Mouse (Mus musculus) layer of hippocampus, adult 8-10 months (tissue): ENCODE measurements around the gene Gltpd2. TPM values are rescaled to one million over a fixed set of nuclear protein-coding genes. Genes with fewer than 3 reads are reported as not detected.
"Not testable (repeated sequence)": the region's sequence is repeated elsewhere in the genome, so short reads cannot be mapped to it uniquely, and the experiment has no call there.

Source experiments
- DNase-seq, 2 experiments: peaks; one replicate each; pipeline ENCODE4 v3.0.0; 2022; ENCODE audit warnings: low spot score in 2 of 2
- total RNA-seq, 4 experiments: library from RNA; stranded (reverse); gene quantifications; 2 replicates each; pipeline ENCODE4 v1.2.4; 2022

Gltpd2 gene
- total RNA-seq, 4 experiments from 2014 or later: not detected

GRCm38 (mm10) chr11:70516352-70516751, 2.6 kb upstream of the Gltpd2 start:
- no peak for DNase-seq

GRCm38 (mm10) chr11:70518436-70518835, 560 bp upstream of the Gltpd2 start:
- DNase-seq: no peak

- DNase-seq: no peak
These were observed 1.3 kb downstream of the Gltpd2 start for GRCm38 (mm10) chr11:70520178-70520769.

GRCm38 (mm10) chr11:70523306-70523989, 4.5 kb downstream of the Gltpd2 start:
- DNase-seq: not testable (repeated sequence)

- DNase-seq: no peak
These were observed 5.8 kb downstream of the Gltpd2 start for GRCm38 (mm10) chr11:70524782-70525181.

GRCm38 (mm10) chr11:70525184-70525678, 6.2 kb downstream of the Gltpd2 start, which contains the start of gene Psmb6:
Gene Psmb6 (plus strand): TSS chr11:70525367.
- DNase-seq: peak; percentile 93 to 95

GRCm38 (mm10) chr11:70525726-70526125, 6.7 kb downstream of the Gltpd2 start:
- no peak for DNase-seq

- DNase-seq: no peak
These were observed 7.2 kb downstream of the Gltpd2 start for GRCm38 (mm10) chr11:70526211-70526610.

- DNase-seq: no peak
These were observed 9.6 kb downstream of the Gltpd2 start for GRCm38 (mm10) chr11:70528610-70529009.

GRCm38 (mm10) chr11:70531065-70531464, 12.1 kb downstream of the Gltpd2 start:
- not testable (repeated sequence) for DNase-seq

GRCm38 (mm10) chr11:70532839-70533238, 13.8 kb downstream of the Gltpd2 start, which contains the start of gene Gm40193:
Gene Gm40193 (minus strand): TSS chr11:70532939.
- no peak for DNase-seq

GRCm38 (mm10) chr11:70539423-70539822, 20.4 kb downstream of the Gltpd2 start:
- no peak for DNase-seq

- peak; percentile 63 to 64 for DNase-seq
These were observed 21.0 kb downstream of the Gltpd2 start, which contains the start of gene Pld2 for GRCm38 (mm10) chr11:70539877-70540587. Gene Pld2 (plus strand): TSS chr11:70540064.

GRCm38 (mm10) chr11:70540928-70541327, 21.9 kb downstream of the Gltpd2 start:
- DNase-seq: no peak

GRCm38 (mm10) chr11:70541415-70541814, 22.4 kb downstream of the Gltpd2 start:
- no peak for DNase-seq

- DNase-seq: no peak
These were observed 25.5 kb downstream of the Gltpd2 start for GRCm38 (mm10) chr11:70544496-70544895.

- no peak for DNase-seq
These were observed 32.5 kb downstream of the Gltpd2 start for GRCm38 (mm10) chr11:70551526-70551925.

- DNase-seq: no peak
These were observed 34.9 kb downstream of the Gltpd2 start for GRCm38 (mm10) chr11:70553940-70554339.

- DNase-seq: no peak
These were observed 38.5 kb downstream of the Gltpd2 start for GRCm38 (mm10) chr11:70557545-70557944.

- no peak for DNase-seq
These were observed 42.9 kb downstream of the Gltpd2 start for GRCm38 (mm10) chr11:70561937-70562286.

GRCm38 (mm10) chr11:70562287-70562994, 43.4 kb downstream of the Gltpd2 start, which contains the start of gene Mink1:
Gene Mink1 (plus strand): TSS chr11:70562881.
- peak; percentile 86 to 92 for DNase-seq
